Mouse (Mus musculus) heart, embryonic 15.5 days (tissue): ENCODE results near the gene Nmd3. TPM values are rescaled to one million over a fixed set of nuclear protein-coding genes. Genes with fewer than 3 reads are reported as not detected.

Experiments
- ATAC-seq: fragments of 200-750 bp; cut with Nextera tagmentation; replicated peaks from 2 replicates; pipeline ENCODE4 v1.8.0; 2017; ENCODE audit warnings: low read depth, moderate TSS enrichment; ENCODE audit not compliant: insufficient number of reproducible peaks, insufficient read depth, low FRiP score
- H3K27ac ChIP-seq: fragments of 300-500 bp; sonication (generic); 2 replicates; pipeline ENCODE4 v1.5.1; 2015; ENCODE audit warnings: mild to moderate bottlenecking, inconsistent platforms
- H3K27me3 ChIP-seq: fragments of 300-500 bp; sonication (generic); 2 replicates; pipeline ENCODE4 v1.6.1; 2015; ENCODE audit warnings: inconsistent platforms
- H3K36me3 ChIP-seq: fragments of 300-500 bp; sonication (generic); 2 replicates; pipeline ENCODE4 v1.6.1; 2015; ENCODE audit warnings: mild to moderate bottlenecking, inconsistent platforms
- H3K4me1 ChIP-seq: fragments of 300-500 bp; sonication (generic); replicated peaks from 2 replicates; pipeline ENCODE4 v1.6.1; 2015; ENCODE audit warnings: inconsistent platforms
- H3K4me2 ChIP-seq: fragments of 300-500 bp; sonication (generic); 2 replicates; pipeline ENCODE4 v1.6.1; 2015; ENCODE audit warnings: inconsistent platforms, mild to moderate bottlenecking, moderate library complexity
- H3K4me3 ChIP-seq: fragments of 300-500 bp; sonication (generic); 2 replicates; pipeline ENCODE4 v1.5.1; 2015; ENCODE audit warnings: mild to moderate bottlenecking, inconsistent platforms
- H3K9ac ChIP-seq: fragments of 300-500 bp; sonication (generic); 2 replicates; pipeline ENCODE4 v1.6.1; 2015; ENCODE audit warnings: mild to moderate bottlenecking, inconsistent platforms
- H3K9me3 ChIP-seq: fragments of 300-500 bp; sonication (generic); replicated peaks from 2 replicates; pipeline ENCODE4 v1.6.1; 2016; ENCODE audit warnings: inconsistent platforms
- WGBS: fragments of 180-500 bp; shearing (Covaris S2); methylation state at CpG from one replicate; pipeline ENCODE4 v1.1.7; 2015; ENCODE audit warnings: mixed read lengths; 5-methylcytosine and 5-hydroxymethylcytosine counted together
- polyA plus RNA-seq: library from polyadenylated mRNA; unstranded; fragments of >200 nt; fragmentation: Nextera tagmentation; extraction: Ambion mirVana; gene quantifications from 2 replicates; pipeline ENCODE4 v1.2.1, GENCODE M21; 2015

The Nmd3 gene
- polyA plus RNA-seq, 1 experiment from 2014 or later = 89.7 TPM

DNA sequence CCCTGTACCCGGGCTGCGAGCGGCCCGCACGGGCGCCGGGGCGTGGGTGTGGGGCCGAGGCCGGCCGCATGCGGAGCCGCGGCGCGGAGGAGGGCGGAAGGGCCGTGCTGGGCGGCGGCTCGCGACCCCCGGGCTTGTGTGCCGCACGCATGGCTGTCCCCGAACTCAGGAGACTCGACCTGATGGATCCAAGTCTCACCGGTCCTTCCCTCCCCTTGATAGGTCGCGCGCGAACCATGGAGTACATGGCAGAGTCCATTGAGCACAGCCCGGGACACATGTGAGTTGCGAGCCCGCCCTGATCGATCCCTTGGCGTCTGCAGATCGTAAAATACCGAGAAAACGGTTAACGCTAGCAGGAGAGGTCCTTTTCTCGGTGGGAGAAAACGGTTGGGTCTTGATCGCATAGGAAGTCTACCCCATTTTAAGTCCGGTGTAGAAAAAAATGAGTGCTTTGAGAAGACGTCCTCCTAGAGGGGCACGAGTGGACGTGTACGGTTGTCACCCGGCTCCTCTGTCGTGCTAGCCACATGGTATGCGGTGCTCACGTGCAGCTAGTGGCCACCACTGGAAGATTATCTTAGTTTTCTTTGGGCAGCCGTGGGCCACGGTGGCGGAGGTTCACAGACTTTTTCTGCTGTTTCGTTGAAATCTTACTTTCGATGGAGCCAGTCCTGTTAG is 542 bp downstream of the Nmd3 start:
- Histone ChIP-seq H3K36me3 (0 out of 2 replicates have a peak, but pooled peaks cover 5% of the 10 kb centered on the region), H3K9ac (peak overlapping the region; percentile 95), H3K27me3 (no peaks in the 10 kb centered on the region), H3K4me2 (peak overlapping the region; percentile 78), H3K9me3 (no peaks in the 10 kb centered on the region), H3K27ac (peak overlapping the region; percentile 91), H3K4me1 (peaks cover 13% of the 10 kb centered on the region), H3K4me3 (peak overlapping the region; percentile 95)
- peak; percentile 79 for ATAC-seq
- WGBS = under 1% methylated on average over 58 of the region's 58 CpGs

DNA sequence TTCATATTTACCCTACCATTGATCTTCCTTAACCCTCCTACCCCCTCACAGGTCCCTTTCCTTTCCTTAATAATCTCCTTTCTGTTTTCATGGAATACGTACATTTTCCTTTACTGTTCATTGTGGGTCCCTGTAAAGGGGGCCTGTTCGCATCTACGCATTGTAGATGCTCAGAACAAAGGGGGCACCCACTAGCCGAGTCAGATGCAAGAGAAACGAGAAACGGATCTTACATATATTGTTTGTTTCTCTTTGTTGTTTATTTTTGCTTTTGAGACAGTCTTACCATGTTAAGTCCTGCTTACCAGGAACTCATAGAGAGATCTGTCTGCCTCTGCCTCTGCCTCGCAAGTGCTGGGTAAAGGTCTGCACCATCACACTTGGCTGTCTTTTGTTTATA is 1.4 kb downstream of the Nmd3 start:
- Histone ChIP-seq H3K27me3 (no peaks in the 10 kb centered on the region), H3K4me1 (peaks cover 13% of the 10 kb centered on the region), H3K27ac (peak overlapping the region; percentile 91; the same call in 1 of the 2 replicates), H3K9ac (peak overlapping the region; percentile 95; the same call in 1 of the 2 replicates), H3K36me3 (0 out of 2 replicates have a peak, but pooled peaks cover 5% of the 10 kb centered on the region), H3K4me2 (peak overlapping the region; percentile 78), H3K4me3 (peak overlapping the region; percentile 95), H3K9me3 (no peaks in the 10 kb centered on the region)
- WGBS = 44% methylated on average over 7 of the region's 7 CpGs
- ATAC-seq = no peak

DNA sequence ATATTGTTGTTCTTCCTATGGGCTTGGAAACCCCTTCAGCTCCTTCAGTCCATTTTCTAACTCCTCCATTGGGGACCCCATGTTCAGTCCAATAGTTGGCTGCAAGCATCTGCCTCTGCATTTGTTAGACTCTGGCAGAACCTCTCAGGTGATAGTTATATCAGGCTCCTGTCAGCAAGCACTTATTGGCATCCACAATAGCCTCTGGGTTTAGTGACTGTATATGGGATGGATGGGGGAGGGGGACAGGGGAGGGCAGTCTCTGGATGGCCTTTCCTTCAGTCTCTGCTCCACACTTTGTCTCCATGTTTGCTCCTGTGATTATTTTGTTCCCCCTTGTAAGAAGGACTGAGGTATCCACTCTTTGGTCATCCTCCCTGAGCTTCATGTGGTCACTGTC is 9.1 kb downstream of the Nmd3 start:
- 0 out of 2 replicates have a peak, but pooled peaks have one; percentile 53 for ATAC-seq

DNA sequence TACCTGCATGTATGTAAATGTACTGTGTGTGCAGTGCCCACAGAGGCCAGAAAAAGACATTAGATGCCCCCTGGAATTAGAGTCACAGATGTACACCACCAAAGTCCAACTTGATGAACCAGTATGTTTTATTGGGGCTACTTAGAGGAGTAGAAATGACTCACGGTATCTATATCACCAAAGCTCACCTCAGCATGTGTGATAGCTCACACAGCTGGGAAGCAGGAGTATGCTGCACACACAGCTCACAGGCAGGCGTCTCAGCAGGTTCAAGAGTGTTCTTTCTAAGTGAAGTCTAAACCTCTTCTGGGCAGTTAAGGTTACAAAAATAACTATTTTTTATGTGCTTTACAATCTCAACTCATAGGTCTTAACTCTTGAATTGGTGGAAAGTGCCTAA is 12.2 kb downstream of the Nmd3 start:
- Histone ChIP-seq H3K9ac (no peak overlapping the region), H3K4me3 (no peak overlapping the region), H3K36me3 (peaks cover 62% of the 10 kb centered on the region), H3K27ac (no peak overlapping the region), H3K9me3 (no peaks in the 10 kb centered on the region), H3K4me2 (no peak overlapping the region), H3K27me3 (no peaks in the 10 kb centered on the region), H3K4me1 (peaks cover 6% of the 10 kb centered on the region; the same call in 1 of the 2 replicates)
- WGBS = 72% methylated on average over 2 of the region's 2 CpGs
- ATAC-seq = no peak

More for the DNA sequence above, 9.1 kb downstream of the Nmd3 start:
- H3K4me1 ChIP-seq = peaks cover 6% of the 10 kb centered on the region; the same call in 1 of the 2 replicates
- no peak overlapping the region for H3K9ac ChIP-seq
- no peaks in the 10 kb centered on the region for H3K9me3 ChIP-seq
- no peak overlapping the region for H3K4me3 ChIP-seq
- no peak overlapping the region for H3K27ac ChIP-seq
- no peak overlapping the region for H3K4me2 ChIP-seq
- no peaks in the 10 kb centered on the region for H3K27me3 ChIP-seq
- H3K36me3 ChIP-seq = peaks cover 49% of the 10 kb centered on the region

DNA sequence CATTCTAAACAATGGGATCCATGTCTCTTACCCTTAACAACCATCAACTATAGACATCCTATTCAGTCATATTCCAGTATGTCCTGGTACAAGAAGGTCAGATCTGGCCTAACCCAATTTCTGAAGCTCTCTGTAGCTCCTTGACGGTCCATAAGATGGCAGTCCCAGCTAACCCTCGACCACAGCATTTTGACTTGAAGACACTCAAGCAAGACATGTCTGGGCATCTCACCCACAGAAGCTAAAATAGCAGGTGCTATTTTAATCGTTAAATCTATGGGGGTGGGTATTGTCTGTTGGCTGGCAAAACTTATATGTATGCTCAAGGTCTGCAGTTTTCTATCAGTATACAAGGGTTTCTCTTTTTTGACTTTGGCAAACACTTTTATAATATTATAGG is 33.4 kb downstream of the Nmd3 start:
- Histone ChIP-seq H3K9ac (no peak overlapping the region), H3K36me3 (peaks cover 38% of the 10 kb centered on the region), H3K4me3 (no peak overlapping the region), H3K9me3 (no peaks in the 10 kb centered on the region), H3K4me1 (no peaks in the 10 kb centered on the region), H3K27ac (no peak overlapping the region), H3K4me2 (no peak overlapping the region), H3K27me3 (no peaks in the 10 kb centered on the region)
- WGBS = 61% methylated on average over 3 of the region's 3 CpGs
- ATAC-seq = no peak

DNA sequence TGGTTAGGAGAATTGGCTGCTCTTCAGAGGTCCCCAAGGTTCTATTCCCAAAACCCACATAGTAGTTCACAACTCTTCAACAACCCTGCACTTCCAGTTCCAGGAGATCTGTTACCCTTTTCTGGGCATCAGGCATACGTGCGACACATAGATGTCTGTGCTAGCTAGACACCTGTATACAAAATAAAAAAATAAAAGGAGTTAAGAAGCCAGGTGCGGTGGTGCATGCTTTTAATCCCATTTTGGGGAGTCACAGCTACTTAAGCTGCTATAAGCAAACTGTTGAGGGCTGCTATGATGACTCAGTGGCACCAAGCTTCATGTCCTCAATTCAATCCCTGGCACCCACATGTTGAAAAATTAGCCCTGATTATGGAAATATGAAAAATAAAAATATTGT is 34.2 kb downstream of the Nmd3 start:
- Histone ChIP-seq H3K27ac (no peak overlapping the region), H3K36me3 (peaks cover 30% of the 10 kb centered on the region), H3K9ac (no peak overlapping the region), H3K9me3 (no peaks in the 10 kb centered on the region), H3K27me3 (no peaks in the 10 kb centered on the region), H3K4me1 (no peaks in the 10 kb centered on the region), H3K4me2 (no peak overlapping the region), H3K4me3 (no peak overlapping the region)
- ATAC-seq = no peak
- 85% methylated on average over 3 of the region's 3 CpGs for WGBS

DNA sequence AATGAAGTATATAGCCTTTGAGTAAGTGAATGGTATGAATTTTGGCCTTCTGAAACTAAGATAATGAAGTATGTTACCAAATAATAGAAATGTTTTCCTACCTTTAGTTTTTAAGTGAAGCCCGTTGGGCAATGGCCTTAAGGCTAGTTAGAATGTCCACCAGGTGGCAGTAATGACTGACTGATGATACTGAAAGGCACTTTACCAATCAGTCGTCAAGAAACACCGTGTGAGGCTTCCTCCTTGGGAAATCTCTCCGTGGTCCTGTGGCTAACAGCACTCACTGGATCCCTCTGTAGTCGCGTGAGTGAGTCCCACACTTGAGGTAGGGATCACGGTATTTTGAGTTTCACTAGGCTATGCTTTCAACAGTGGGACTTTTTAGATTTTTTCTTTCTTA is 34.7 kb downstream of the Nmd3 start:
- ATAC-seq = no peak
- Histone ChIP-seq H3K9ac (no peak overlapping the region), H3K4me1 (no peaks in the 10 kb centered on the region), H3K4me3 (no peak overlapping the region), H3K9me3 (no peaks in the 10 kb centered on the region), H3K27me3 (no peaks in the 10 kb centered on the region), H3K36me3 (peaks cover 25% of the 10 kb centered on the region), H3K27ac (no peak overlapping the region), H3K4me2 (no peak overlapping the region)
- WGBS = 26% methylated on average over 7 of the region's 7 CpGs

DNA sequence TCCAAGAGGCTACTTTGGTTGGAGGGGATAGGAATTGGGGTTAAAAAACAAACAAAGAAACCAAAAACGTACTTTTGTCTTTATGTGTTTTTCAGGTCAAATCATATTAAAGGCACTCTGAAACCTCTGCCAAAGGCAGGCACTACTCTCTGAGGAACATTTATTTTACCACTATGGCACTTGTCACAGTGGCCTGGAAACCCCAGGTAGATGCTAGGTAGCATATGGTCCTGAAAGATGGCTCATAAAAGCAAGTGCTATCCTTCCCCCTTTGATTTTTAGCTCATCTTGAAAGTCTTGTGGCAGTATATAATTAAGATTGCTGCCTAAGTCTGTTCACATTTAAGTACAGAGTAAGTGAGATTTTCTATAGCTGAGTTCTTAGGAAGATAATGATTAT is 35.7 kb downstream of the Nmd3 start:
- Histone ChIP-seq H3K4me1 (no peaks in the 10 kb centered on the region), H3K4me2 (no peak overlapping the region), H3K27ac (no peak overlapping the region), H3K36me3 (peaks cover 21% of the 10 kb centered on the region), H3K4me3 (no peak overlapping the region), H3K9me3 (no peaks in the 10 kb centered on the region), H3K9ac (no peak overlapping the region), H3K27me3 (no peaks in the 10 kb centered on the region)
- WGBS = 92% methylated on average over 1 of the region's 1 CpGs
- ATAC-seq = no peak

DNA sequence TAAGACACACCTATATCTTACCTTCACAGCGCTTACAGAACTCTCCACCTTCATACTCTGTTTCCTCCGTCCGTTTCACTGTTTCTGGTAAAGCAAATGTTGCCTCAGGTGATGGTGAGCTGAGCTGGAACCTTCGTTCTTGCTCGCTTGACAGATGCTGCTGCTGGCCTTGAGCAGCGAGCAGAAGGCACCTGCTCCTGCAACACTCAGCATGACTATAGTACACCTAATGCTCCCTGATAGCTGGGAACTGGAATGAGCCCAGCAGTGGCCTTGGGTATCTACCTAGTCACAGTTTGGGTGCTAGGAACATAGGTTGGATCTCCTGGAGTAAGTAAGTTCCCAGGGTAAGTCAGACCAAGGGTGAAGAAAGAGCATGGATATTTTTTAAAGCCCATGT is 38.3 kb downstream of the Nmd3 start:
- Histone ChIP-seq H3K9ac (no peak overlapping the region), H3K36me3 (peaks cover 6% of the 10 kb centered on the region), H3K4me3 (no peak overlapping the region), H3K27me3 (no peaks in the 10 kb centered on the region), H3K4me2 (no peak overlapping the region), H3K9me3 (no peaks in the 10 kb centered on the region), H3K27ac (no peak overlapping the region), H3K4me1 (no peaks in the 10 kb centered on the region)
- ATAC-seq = no peak
- WGBS = 93% methylated on average over 6 of the region's 6 CpGs

DNA sequence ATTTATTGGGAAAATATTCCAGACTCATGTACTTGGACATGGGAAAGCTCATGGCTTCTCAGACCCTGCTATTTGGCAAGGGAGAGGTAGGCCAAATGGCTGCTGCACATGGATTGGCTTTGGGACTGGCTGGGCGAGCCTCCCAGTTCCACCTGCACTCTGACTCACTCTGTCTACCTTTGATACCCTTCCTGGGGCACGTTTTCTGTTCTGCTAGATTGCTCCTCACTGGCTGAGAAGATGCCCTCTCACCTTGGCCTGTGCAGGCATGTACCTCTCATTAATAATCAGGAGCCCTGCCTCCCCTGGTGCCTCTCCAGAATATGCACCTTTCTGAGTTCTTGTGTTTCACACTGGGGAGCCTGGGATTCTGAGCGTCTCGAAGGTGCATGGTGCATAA is 39.4 kb downstream of the Nmd3 start:
- no peaks in the 10 kb centered on the region for H3K27me3 ChIP-seq
- no peak overlapping the region for H3K4me3 ChIP-seq
- H3K4me1 ChIP-seq = no peaks in the 10 kb centered on the region
- no peak overlapping the region for H3K4me2 ChIP-seq
- WGBS = 89% methylated on average over 4 of the region's 4 CpGs
- H3K9me3 ChIP-seq = no peaks in the 10 kb centered on the region
- no peak for ATAC-seq
- peaks cover 5% of the 10 kb centered on the region for H3K36me3 ChIP-seq
- no peak overlapping the region for H3K27ac ChIP-seq
- H3K9ac ChIP-seq = no peak overlapping the region

DNA sequence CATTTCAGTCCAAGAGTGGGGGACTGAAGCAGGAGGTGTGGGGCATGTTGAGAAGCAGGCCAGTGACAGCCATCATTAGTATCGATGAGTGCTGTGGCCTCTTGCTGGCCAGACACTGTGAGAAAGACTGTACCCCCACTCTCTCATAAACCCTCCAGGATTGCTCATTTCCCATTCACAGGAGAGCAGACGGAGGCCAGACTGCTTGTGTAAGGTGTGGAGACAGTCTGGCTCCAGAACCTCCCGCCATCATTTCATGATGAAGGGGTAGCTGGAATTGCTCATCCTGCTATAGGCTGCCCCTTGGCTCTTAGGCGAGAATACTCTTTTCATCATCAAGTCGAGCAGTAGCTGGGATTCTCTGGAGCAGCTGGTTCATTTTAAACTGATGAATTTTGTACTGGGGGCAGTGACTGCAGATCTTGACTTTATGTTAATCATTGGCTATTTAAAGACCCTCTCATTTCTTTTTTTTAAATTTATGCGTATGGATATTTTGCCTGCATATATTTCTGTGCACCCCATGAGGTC is 41.1 kb downstream of the Nmd3 start:
- no peak for ATAC-seq
- Histone ChIP-seq H3K4me1 (no peaks in the 10 kb centered on the region), H3K27ac (no peak overlapping the region), H3K9ac (no peak overlapping the region), H3K4me2 (no peak overlapping the region), H3K36me3 (no peaks in the 10 kb centered on the region; the same call in none of the 2 replicates), H3K27me3 (no peaks in the 10 kb centered on the region), H3K9me3 (no peaks in the 10 kb centered on the region), H3K4me3 (no peak overlapping the region)
- 73% methylated on average over 6 of the region's 6 CpGs for WGBS
